Mouse (Mus musculus): Measurements from ENCODE around the gene Apba2.

Apba2 gene

GRCm38 (mm10) chr7:64586571-64586970 lies 85.1 kb downstream of the Apba2 start:
- no peak for DNase-seq (ENCODE audit: low spot score)

DNA sequence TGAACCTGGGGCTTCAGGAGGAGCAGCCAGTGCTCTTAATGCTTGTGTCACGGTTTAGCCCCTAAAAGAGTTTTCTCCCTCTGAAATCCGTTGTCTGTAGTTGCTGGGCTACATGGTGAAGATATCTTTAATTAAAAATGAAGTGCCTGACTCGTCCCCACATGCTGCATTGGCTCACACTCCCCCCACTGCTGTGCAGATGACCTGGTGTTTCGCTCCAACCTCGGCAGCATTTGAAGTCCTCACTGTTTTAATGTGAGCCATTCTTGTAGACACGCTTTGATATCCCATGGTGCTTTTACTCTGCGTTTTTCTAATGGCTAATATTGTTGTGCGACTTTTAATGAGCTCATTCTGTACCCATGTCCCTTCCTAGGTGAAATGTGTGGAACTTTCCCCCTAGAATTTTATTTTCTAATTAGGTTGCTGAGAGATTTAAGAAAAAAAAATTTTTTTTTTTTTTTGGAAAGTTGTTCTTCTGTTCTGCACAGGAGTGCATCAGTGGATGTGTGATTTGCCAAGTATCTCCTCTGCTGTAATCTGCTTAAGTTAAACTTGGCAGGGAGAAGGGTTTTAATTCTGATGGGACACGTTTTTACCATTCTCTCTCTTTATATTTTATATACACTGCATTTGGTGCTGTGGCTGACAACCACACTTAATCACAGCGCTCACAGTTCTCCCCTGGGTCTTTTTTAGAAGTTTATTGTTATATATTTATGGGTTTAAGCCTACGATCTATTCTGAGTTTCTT lies 87.3 kb downstream of the Apba2 start:
- no peak for DNase-seq (ENCODE audit: low spot score)

DNA sequence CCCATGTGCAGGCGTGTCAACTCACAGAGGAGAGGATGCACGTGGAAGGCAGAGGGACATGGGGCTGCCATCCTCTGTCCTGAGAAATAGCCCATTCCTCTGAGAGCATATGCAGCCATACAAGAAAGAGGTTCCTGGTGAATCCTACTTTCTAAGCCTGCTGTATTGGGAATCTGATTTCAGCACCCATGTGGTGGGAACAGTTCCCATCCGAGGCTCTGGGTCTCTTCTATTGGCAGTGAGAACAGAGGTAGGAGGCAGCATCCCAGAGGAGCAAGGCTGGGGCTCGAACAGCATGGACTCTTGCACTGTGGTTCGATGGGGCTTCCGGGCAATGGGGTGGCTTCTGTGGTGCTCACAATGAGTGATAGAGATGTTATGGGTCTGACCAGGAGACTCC lies 93.8 kb downstream of the Apba2 start:
- DNase-seq (ENCODE audit: low spot score) = no peak

- no peak for DNase-seq (ENCODE audit: low spot score)
Measured at GRCm38 (mm10) chr7:64596652-64597051, 95.1 kb downstream of the Apba2 start.

DNA sequence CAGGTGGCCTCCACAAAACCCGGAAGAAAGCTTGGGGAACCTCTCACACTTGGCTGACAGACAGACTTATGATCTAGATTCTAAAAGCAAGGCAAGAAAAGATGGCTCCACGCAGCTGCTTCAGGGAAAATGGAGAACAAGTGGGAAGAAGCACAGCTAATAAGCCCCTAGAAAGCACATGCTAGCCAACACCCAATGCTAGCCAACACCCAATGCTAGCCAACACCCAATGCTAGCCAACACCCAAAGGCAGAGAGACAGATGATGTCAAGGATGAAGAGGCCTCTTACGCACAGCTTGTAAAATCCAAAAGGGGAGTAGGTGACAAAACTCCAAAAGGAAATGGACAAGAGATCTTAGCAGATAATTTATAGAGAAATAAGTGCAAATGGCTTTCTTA lies 108.4 kb downstream of the Apba2 start:
- DNase-seq (ENCODE audit: low spot score) = no peak

DNA sequence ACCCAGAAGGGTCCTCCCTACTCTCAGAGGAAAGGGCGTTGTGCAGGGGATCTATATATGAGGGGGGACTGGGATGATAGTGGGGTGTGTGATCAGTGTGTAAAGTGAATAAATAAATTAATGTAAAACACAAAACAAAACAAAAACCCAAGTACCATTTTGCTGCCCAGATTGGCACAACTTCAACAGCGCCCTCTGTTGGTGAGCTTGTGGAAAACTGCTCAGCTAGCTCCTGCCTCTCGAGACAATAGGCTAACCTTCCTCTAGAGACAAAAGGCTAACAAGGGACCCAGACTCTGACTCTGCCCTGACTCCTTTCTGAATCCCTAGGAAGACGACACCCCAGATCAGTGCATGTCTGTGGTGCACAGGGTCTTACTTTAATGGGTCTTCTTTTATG lies 109.4 kb downstream of the Apba2 start:
- no peak for DNase-seq (ENCODE audit: low spot score)

- DNase-seq (ENCODE audit: low spot score) = no peak
Measured at GRCm38 (mm10) chr7:64619261-64619660, 117.8 kb downstream of the Apba2 start.

GRCm38 (mm10) chr7:64626494-64626893 lies 125.0 kb downstream of the Apba2 start:
- no peak for DNase-seq (ENCODE audit: low spot score)

GRCm38 (mm10) chr7:64627972-64628655 lies 126.6 kb downstream of the Apba2 start:
- DNase-seq (ENCODE audit: low spot score) = no peak

DNA sequence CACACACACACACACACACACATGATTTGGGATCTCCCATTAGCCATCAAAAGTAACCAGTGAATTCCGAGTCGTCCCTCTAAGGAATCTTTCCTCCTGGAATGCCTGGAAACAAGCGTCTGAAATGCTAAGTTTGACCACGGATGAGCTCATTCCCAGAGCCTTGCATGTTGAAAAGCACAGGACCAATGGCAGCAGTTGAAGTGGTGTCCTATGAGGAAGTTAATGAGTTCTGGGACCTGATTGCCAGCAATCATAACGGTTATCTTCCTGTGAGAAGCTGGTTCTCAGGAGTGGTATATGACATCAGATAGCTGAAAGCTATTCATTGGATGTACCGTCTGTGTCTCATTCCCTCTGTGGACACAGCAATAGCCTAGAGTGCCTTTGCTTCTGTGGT lies 129.2 kb downstream of the Apba2 start:
- DNase-seq (ENCODE audit: low spot score) = no peak

GRCm38 (mm10) chr7:64631131-64631530 lies 129.6 kb downstream of the Apba2 start:
- DNase-seq (ENCODE audit: low spot score) = no peak

DNA sequence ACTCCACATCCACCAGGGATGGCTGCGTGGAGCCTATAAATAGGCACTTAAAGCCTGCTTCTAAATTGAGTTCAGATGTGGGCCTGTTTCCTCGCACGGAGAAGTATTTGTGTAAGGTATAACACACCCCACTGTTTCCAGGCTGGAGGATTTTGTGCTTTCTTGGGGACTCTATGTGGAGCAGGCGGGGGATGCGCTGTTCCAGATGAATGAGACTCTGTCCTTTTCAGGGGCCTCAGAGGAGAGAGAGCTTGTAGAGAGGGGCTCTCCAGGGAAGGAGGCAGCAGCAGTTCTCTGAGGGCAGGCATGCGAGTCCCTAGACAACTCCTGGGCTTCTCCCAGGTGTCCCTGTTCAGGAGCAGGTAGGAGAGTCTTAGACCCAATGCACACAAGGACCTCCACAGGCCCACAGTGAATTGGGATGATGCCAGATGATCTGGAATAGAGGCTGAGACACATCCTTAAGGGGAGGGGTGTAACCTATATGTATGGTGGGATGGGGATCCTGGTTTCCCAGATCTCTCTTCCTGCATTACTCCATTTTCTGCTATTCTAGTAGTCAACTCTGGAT lies 130.4 kb downstream of the Apba2 start:
- DNase-seq (ENCODE audit: low spot score) = no peak

- no peak for DNase-seq (ENCODE audit: low spot score)
Measured at GRCm38 (mm10) chr7:64633182-64633581, 131.7 kb downstream of the Apba2 start.

GRCm38 (mm10) chr7:64633916-64634315 lies 132.4 kb downstream of the Apba2 start:
- DNase-seq (ENCODE audit: low spot score) = no peak

GRCm38 (mm10) chr7:64634482-64634881 lies 133.0 kb downstream of the Apba2 start:
- no peak for DNase-seq (ENCODE audit: low spot score)

DNA sequence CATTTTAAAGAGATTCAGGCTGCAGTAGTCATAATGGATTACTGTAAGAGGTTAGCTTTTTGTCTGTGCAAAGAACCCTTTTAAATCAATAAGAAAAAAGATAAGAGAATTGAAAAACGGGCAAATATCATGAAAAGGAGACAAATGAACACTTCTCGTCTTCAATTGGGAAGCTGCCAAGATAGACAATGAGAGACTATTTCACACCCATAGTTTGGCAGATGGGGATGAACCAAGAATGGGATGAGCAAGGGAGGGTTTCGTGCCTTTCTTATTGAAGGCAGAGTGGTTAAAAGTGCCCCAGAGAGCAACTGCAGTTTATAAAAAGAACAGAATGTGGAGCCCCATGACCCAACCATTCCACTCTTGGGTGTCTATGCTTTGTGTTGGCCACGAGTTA lies 137.4 kb downstream of the Apba2 start:
- no peak for DNase-seq (ENCODE audit: low spot score)

- DNase-seq (ENCODE audit: low spot score) = no peak
Measured at GRCm38 (mm10) chr7:64640651-64641050, 139.1 kb downstream of the Apba2 start.

- DNase-seq (ENCODE audit: low spot score) = no peak
Measured at GRCm38 (mm10) chr7:64642903-64643302, 141.4 kb downstream of the Apba2 start.

GRCm38 (mm10) chr7:64645458-64645857 lies 144.0 kb downstream of the Apba2 start:
- DNase-seq (ENCODE audit: low spot score) = no peak

GRCm38 (mm10) chr7:64646046-64646445 lies 144.5 kb downstream of the Apba2 start:
- DNase-seq (ENCODE audit: low spot score) = no peak

GRCm38 (mm10) chr7:64648947-64649607 lies 147.6 kb downstream of the Apba2 start:
- no peak for DNase-seq (ENCODE audit: low spot score)

DNA sequence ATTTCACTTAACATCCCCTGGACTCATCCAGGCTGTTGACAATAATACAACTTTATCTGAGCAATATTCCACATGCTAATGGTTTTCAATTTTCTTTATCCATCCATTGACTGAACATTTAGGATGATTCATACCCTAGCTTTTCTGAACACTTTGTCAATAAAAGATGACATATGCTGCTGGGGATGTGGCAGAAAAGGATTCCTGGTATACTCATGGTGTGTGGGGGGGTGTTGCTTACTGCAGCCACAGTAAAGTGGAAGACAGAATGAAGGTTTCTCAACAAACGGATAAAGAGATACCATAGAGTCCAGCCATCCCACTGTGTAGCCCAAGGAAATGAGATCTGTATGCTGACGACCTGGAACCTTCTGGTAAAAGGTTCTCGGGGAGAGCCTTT lies 150.5 kb downstream of the Apba2 start:
- DNase-seq (ENCODE audit: low spot score) = no peak

DNA sequence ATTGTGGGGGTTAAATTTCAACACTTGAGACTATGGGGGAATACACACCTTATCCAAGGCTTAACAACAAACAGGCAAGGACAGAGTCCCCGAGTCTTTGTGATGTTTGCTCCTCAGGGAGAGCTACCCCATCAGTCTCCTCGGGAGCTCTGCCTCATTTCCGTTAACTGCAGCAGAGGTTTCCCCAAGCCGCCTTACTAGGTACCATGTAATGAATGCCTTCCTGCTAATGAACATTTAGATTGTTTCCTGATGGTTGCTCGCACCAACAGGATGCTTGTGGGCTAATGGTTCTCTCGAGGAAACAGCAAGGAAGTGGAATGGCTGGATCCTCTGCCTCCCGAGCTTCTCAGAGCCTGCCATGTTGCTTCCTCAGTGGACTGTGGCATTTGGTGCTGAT lies 155.3 kb downstream of the Apba2 start:
- DNase-seq (ENCODE audit: low spot score) = no peak

All from testis, postnatal 10 days (tissue).